Mouse (Mus musculus) urinary bladder, postnatal 25 days (tissue): ENCODE measurements around the gene Eomes.

Experiments
- DNase-seq: peaks from one replicate; pipeline ENCODE4 v3.0.0; 2022; ENCODE audit warnings: low spot score

Eomes gene

DNA sequence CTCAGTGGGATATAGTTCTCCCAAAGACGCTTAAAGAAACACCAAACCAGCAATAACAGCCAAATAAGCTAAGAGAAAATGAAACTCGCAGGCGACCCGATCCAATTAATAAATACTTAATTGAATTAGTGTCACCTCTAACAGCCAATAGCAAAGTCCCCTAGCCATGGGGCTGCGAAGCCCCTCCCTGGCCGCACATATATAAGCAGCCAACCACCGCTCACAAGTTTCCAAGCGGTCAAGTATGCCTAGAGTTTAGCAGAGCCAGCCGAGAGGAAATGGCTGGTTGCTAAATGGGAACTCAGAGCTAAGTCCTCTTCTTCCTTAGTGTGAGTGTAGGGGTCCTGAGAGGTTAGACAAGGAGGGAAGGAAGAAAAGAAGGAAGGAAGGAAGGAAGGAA is at the start of gene Eomes:
TSS of gene Eomes (plus strand) at position 252 of the 400 bp plus-strand sequence.
- no peak for DNase-seq

DNA sequence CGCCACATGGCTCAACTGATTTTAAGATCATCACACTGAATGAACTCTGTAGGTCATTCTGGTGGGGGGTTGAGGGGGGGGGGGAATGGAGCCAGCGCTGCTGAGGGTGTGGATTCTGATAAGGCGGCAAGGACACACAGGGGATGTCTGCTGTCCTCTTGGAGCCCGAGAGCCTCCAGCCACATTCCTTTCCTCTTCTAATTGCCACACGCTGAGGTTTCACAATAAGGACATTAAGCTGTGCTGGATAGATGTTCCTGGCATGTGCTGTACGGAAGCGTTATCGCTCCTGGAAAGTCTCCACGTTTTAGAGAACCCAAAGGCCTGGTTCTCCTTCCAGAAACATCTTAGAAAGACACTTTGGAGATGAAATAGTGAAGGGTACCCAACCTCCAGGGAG is 33.2 kb upstream of the Eomes start:
- no peak for DNase-seq

DNA sequence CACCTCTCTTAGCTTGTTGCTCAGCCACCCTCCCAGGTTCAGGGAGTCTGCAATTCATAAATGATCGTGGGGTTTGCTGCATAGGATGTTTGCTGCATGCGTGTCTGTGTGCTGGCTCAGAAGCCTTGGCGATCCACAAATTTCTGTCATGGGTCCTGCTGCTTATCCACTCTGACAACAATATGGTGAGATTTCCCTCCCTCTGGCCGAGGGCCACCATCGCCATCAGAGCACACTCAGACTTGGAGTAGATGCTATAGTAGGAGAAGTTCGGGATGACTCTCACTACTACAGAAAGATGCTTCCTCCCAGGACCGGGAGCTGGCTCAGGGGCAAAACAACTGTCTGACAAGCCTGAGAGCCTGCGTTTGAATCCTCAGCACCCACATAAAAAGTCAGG is 28.7 kb upstream of the Eomes start:
- no peak for DNase-seq

DNA sequence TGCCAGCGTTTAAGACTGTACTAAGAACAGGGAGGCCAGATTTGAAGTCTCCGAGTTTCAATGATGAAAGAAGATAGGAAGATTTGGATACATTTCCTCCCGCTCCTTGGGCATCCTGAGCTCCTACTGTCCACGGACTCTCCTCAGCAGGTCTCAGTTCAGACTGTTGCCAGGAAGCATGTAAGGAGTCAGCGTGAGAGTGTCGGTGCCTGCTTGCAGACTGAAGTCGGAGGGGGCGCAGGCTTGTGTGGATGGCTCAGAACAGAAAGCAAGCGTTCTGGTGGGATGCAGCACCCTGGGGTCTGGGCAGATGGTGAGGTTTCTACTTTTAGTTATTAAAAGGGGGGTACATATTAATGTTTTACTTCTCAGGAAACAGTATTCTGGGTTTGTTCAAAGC is 24.6 kb upstream of the Eomes start:
- no peak for DNase-seq

DNA sequence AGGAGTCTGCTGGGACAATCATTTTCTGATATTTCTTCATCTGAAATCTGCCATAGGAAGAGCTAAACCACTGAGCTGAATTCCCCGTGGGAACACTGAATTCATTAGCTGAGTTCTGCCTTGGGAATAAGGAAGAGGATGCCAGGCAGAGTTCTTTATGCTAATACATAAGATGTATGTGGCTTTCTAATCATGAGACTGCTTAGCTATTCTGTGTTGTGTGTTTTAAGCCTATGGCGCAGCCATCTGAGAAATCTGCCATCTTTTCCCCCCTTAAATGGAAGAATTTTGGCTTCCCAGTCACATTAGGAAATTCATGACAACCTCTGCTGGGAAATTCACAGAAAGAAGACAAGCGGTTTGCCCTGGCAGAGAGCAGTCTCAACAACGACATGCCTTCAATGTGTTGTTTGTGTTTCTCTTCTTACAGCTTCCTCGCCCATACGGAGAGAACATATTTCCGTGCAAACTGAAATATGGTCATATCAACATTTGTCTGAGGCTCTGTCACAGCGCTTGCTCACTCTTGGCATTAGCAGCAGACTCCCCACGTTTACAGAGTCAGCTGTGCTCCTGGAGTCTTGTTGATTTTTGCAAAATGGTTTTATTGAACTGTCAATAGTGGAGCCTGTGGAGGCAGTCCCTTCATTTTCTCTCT is 22.7 kb upstream of the Eomes start:
- DNase-seq, result no peak

DNA sequence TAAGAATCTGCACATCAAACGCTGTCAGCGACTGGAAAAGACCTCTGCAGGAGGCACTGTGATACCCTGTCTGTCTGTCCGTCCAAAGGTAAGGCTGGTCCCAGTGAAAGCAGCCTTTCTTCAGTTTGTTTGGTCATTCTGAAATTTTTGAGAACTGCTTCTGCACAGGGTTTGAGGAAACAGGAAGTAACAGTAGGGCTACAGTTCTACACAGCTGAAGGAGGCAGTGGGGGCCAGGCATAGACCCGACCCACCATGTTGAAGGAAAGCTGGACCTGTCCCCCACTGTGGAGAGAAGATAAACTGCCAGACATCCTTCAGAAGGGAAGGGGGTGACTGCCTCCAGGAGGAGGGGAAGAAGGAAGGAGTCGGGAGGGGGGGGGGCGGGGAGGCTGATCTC is 21.6 kb upstream of the Eomes start:
- no peak for DNase-seq

DNA sequence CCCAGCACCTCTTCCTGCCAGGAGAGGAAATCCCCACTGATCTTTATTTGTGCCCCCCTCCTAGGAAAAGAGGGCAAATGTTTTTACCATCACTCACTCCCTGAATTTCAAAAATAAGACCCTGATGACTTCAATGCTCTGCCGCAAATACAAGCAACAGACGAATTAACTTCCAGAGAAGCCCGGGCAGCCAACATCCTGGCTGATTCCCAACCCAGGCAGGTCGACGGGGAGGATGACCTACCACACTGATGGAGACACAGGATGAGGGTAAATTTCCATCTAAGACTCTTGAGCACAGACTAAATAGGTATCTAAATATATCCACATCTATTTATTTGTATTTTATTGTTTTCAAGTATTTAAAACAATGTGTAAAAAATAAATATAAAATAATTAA is 20.0 kb upstream of the Eomes start:
- no peak for DNase-seq

DNA sequence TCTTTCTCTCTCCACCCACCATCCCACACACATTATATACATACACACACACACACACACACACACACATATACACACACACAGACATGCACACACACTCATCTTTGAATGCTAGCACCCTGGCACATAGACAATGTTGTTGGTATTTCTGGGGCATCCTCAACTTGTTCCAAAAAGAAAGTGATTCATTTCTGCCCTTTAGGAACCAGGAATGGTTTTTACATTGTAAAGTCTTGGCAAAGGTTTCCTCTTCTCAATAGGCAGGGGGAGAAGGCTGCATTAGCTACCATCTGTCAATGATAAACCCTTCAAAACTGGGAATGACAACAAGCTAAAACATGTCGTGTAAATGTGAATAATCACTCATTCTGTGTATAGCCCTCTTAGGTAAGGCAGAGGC is 14.0 kb upstream of the Eomes start:
- DNase-seq, result no peak

DNA sequence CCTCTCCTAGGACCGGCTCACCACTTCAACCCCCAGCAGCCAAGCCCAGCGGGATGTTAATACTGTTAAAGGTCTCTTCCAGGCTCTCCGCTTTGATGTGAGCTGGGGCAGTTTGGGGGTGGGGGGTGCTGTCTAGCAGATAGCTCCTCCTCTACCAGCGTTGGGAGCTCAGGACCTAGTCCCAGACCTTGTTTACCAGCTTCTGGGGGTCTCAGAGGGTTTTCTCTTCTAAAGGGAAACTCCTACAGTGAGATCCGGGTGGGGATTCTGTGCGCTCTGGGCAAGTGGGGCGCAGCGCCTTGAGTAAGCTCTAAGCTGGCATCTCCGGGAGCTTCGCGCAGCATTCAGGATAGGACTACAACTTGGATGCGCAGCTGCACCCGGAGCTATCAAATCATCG is 9.7 kb upstream of the Eomes start:
- no peak for DNase-seq

DNA sequence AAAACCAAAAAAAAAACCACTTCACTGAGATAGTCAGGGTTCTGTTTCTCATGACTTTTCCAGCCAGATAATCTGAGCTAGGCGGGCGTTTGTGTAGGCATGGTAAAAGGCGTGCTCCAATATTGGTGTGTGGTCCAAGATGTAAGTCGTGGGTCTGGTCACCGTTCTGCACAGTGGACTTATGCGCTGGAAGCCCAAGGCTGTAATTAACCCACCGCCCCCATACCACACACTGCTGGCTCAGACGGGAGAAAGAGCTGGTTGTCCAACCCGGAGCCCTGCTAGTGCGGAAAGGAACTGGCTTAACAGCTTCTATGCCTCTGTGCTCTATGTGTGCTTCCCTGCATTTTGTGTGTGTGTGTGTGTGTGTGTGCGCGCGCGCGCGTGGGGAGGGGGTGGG is 8.7 kb upstream of the Eomes start:
- no peak for DNase-seq

DNA sequence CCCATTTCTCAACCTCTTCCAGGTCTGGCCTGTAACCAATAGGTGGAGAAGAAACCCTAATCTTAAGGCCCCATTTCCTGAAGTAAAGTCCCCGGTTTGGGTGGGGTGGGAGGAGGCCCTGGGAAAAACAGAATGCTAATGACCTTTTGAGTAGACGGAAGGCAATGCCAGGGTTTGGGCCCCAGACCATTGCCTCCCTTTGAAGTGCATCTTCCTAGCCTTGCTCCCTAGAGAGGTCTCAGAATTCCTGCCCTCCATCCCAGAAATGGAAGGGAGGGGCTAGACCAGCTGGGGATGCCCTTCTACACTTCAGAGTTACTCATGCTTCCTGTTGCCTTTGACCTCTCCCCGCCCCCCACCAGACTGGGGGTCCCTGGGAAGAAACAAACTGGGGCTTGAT is 6.7 kb upstream of the Eomes start:
- no peak for DNase-seq

DNA sequence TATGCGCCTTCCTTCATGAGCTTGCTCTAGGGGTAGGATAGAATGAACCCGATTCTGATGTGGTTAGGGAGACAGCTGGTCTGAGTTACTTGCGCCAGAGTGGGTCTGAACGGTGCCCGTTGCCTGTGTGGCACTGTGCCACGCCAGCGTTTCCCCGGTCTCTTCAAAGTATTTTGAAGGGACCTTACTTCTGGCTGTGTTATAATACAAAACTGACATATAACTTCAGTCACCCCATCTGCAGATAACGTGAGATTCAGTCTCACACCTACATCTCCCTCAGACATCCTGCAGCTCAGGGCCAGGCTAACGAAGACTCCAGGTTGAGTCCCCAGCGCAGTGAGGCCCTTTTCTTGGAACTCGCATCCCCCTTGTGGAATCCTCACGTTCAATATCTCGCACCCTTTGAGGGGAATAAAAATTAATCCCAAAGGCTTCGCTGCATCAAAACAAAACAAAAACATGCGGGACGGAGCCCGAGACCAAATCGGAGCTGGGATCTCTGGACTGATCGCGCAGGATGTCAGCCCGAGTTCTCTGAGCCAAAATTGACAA is 1.7 kb upstream of the Eomes start:
- no peak for DNase-seq

DNA sequence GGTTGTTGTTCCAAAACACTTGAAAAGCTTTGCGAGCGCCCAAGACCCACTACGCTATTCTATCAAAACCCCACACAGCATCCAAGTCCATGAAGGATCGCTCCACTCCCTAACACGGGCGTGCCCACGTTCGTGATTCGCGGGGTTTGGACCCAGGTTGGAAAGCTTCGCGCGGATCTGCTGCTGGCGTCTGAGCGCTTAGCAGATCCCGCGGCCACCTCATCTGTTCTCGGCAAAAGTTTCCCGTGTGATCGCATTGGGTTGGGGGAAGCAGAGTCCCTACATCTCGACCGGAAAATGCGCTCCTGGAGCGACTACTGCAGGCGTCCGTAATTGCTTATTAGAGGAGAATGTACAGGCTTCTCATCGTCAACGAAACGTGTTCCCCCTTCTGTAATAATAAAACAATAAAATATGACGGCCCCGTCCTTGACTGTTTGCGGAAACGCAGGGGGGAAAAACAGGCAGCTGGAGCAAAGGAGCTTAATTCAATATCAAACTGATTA is 1.2 kb upstream of the Eomes start:
- DNase-seq, result no peak

DNA sequence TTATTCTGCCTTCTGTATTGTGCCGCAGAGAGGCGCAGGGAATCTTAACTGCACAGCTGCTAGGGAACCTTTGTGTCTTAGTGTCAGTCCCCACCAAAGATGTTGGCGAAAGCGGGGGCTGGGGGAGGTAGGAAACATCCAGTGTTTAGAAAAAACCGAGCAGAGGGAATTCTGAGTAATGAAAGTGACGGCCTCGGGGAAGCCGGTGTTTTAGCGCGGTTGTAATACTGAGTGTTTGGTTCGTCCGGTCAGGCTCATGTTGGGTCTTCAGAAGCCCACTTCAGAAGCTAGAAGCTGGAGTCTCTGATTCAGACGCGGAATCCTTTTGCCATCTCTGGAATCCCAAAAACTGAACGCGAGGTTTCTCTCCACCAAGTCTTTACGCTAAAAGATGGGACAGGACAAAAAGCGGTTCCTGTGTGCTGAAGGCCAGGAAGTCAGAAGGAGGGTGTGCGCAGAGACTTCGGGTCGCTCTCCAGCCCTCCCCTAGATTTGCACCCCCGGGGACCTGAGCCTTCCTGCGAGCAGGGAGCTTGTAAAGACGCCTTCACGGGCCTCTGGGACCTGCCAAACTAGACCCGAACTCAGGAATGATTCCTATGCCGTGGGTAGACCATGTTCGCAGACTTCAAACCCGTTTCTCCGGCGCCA is 606 bp upstream of the Eomes start:
- DNase-seq, result no peak

DNA sequence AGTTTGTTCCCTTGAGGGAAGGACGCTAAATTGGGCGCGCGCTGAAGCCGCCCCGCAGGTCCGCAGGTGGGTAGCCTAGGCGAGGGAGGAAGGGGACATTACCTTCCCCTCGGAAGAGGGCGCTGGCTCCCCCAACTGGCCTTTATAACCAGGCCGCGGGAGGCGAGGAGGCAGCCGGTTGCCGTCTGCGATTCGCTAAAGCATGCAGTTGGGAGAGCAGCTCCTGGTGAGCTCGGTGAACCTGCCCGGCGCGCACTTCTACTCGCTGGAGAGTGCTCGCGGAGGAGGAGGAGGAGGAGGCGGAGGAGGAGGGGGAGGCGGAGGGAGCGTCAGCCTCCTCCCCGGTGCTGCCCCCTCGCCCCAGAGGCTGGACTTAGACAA is 436 bp downstream of the Eomes start:
- DNase-seq, result no peak

DNA sequence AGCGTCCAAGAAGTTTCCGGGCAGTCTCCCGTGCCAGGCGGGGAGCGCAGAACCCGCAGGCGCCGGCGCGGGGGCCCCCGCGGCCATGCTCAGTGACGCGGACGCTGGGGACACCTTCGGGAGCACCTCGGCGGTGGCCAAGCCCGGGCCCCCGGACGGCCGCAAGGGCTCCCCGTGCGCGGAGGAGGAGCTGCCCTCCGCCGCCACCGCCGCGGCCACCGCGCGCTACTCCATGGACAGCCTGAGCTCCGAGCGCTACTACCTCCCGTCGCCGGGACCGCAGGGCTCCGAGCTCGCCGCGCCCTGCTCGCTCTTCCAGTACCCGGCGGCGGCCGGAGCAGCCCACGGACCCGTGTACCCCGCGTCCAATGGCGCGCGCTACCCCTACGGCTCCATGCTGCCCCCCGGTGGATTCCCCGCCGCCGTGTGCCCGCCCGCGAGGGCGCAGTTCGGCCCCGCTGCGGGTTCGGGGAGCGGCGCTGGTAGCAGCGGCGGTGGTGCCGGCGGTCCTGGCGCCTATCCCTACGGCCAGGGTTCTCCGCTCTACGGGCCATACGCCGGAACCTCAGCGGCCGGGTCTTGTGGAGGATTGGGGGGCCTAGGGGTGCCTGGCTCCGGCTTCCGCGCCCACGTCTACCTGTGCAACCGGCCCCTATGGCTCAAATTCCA is 961 bp downstream of the Eomes start:
- DNase-seq, result peak; percentile 18

DNA sequence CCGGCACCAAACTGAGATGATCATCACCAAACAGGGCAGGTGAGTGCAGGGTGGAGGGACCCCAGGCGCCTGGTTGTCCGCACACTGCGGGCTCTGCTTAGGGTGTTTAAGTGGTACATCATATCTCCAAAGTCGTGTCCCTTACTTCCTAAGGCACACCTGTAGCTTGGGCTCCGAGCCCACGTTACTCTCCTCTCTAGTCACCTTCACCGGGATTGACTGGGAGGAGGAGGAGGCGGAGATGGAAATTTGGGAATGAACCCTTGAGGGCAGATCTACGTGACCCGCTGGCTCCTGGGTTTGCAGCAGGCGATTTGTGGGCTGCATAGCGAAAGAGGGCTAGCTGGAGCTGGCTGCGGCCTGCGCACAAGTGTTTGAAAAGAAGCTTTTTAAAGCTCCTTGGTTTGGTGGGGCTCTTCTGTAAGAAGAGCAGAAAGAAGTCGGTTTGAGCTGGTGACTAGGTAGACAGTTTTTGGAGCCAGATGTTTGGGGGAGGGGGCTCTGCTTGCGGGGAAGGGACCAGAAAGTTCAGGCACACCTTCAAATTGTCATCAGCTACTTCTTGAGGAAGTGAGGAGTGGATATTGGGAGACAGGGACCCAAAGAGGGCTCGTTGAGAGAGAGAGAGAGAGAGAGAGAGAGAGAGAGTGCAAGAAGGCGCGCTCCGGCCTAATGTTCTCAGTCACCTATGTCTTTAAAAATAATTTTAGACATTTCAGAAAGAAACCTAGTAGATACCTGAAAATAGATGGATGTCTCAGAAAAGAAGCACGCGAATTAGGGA is 1.7 kb downstream of the Eomes start:
- no peak for DNase-seq

DNA sequence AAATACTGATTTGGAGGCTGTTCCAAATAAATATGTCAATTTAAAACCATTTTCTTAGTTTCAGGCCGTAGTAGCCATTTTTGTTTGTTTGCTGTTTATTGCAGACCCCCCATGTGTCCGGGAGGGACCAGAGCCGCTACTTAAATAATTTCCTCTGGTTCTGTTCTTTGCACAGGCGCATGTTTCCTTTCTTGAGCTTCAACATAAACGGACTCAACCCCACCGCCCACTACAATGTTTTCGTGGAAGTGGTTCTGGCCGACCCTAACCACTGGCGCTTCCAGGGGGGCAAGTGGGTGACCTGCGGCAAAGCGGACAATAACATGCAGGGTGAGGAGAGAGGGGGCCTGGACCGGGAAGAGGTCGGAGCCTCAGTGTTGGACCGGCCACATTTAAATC is 2.3 kb downstream of the Eomes start:
- no peak for DNase-seq

DNA sequence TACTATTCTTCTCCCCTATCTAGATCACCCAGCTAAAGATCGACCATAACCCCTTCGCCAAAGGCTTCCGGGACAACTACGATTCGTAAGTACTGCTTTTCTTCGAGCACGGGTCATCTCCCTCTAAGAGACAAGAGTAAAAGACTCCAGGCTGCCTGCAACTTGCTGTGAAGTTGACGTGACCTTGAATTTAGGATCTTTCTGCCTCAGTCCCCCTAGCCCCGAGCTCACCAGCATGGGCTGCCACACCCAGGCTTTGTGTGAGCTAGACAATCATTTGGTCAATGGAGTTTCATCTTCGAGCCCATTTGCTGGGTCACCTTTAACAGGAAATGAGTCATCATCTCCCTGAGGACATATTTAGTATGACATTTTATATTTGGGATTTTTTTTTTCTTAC is 4.2 kb downstream of the Eomes start:
- no peak for DNase-seq

DNA sequence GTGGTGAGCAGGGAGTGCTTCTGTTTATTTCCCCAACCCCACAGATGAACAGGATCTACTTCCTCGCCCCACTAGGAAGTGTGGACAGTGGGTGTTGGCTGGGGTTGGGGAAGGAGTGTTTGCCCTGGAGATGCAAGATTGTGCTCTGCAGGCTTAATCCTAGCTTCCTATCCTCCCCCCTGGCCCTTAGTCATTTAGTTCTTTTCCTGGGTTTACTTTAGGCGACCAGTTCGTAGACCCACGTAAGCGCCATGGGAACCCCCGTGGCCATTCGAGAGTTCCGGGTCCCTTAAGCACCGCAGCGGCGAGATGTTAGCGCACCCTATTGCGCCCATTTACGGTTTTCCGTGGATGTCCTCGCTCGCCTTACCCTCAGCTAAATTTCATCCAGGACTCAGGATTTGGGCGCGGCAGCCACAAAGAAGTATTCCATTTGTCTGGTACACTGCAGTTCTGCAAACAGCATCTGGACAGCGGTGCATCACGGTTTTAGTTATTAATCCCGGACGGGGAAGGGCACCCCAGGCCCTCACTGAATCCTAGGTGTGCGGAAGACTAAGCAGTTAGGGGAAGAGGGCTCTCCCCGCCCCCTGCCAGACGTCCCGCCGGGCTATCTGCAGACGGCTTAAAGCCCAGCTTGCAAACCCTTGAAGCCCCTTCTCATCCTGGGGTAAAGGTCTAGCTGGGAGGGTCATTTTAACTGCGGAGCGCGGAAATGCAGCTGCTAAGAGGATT is 8.5 kb downstream of the Eomes start:
- DNase-seq, result no peak

DNA sequence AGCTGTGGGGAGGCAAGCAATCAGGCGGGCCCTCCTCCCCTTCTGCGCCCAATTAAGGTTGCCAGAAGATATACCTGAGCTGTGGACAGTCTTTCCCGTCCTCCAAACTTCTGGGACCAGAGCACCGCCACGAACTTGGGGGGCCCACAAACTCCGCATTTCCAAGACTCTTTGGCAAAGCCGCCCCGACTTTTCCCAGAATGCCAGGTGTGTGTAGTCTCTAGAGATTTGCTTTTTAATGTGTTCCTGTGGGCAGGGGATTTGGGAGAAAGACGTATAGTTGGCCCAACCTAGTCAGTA is 9.0 kb downstream of the Eomes start:
- no peak for DNase-seq

DNA sequence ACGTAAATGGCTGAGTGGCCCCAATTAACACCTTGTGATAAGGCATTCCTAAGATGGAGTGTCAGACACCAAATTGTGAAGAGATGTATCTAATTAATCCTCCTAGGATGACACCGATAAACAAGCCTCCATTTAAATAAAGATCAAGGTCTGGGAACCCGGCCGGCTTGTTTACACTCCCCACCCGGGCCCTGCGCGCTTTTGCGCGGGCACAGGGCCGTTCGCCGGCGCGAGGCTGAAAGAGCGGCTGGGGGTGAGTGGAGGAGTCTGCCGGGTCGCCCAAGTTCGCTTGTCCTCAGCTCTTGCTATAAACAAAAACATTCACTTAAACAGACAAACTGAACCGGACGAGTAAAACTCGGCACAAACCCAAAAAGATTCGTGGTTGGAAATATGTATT is 9.6 kb downstream of the Eomes start:
- no peak for DNase-seq
